ENCODE assay signal across 8 mouse cellular contexts in genomic region chr5:142673082-142673481, GRCm38 (mm10). TPM values are rescaled to one million over a fixed set of nuclear protein-coding genes. Genes with fewer than 3 reads are reported as not detected.
DNase-seq lines count a peak whose midpoint lies in the region; ATAC-seq and TF ChIP-seq lines count a peak whose summit lies in the region.
"Had no signal": no experiment of that assay in that cellular context is flagged by ENCODE, and none has a peak within 500 bp of the region (broad histone marks: within the 10 kb centered on the region; RNA-seq: fewer than 3 reads in every experiment).

No protein-coding gene starts in this region.

- no peaks in the 10 kb centered on the region for H3K9me3 ChIP-seq in forebrain, embryonic 15.5 days
- no peaks in the 10 kb centered on the region for H3K9me3 ChIP-seq in midbrain, embryonic 16.5 days (replicated peaks; ENCODE audit: control insufficient read depth, low read length, poor library complexity, severe bottlenecking)
- H3K9me3 ChIP-seq: liver, embryonic 15.5 days had no signal

- DNase-seq in liver, adult 2 months (ENCODE audit: extremely low read depth, low read depth, low spot score): no peak
- no peak for DNase-seq in liver
- no peak for DNase-seq in ovary, postnatal 36 days (ENCODE audit: low spot score)
- DNase-seq in heart, adult 9 months (ENCODE audit: low spot score in 2 of 2): no peak

- TF ChIP-seq POLR2A in liver, adult 2 months (IDR thresholded peaks at IDR 0.05; ENCODE audit: extremely low read depth, insufficient read depth, low read length): no peak
- no peak for TF ChIP-seq POLR2A in bone marrow macrophage, adult 2 months (IDR thresholded peaks at IDR 0.05; ENCODE audit: borderline replicate concordance, low read depth, low read length)

- WGBS in liver, adult 2 months: 28% methylated on average over 5 of the region's 5 CpGs
- 23% methylated on average over 5 of the region's 5 CpGs for WGBS in forebrain, embryonic 15.5 days
- WGBS in midbrain, embryonic 16.5 days: 29% methylated on average over 5 of the region's 5 CpGs

- peak; percentile 49; the same call in 1 of the 2 replicates for TF ChIP-seq CTCF in liver, adult 2 months (IDR thresholded peaks at IDR 0.05; ENCODE audit: low read depth, low read length)
- peak; percentile 22; the same call in 1 of the 2 replicates for TF ChIP-seq CTCF in bone marrow macrophage, adult 2 months (IDR thresholded peaks at IDR 0.05; ENCODE audit: low read depth, low read length)

- ATAC-seq in forebrain, embryonic 15.5 days (replicated peaks): peak; percentile 48; the same call in 1 of the 2 replicates
- ATAC-seq in midbrain, embryonic 16.5 days: peak; percentile 80

- no peak overlapping the region for H3K4me3 ChIP-seq in liver, adult 2 months (ENCODE audit: insufficient read depth, low read depth, low read length)
- H3K4me3 ChIP-seq in bone marrow macrophage, adult 2 months (ENCODE audit: insufficient read depth, low read length): no peak overlapping the region
- no peak overlapping the region for H3K4me3 ChIP-seq in forebrain, embryonic 15.5 days
- H3K4me3 ChIP-seq in midbrain, embryonic 16.5 days (ENCODE audit: low read depth, low read length): no peak overlapping the region
- H3K4me3 ChIP-seq: liver, embryonic 15.5 days had no signal

- H3K4me2 ChIP-seq in forebrain, embryonic 15.5 days (replicated peaks): no peak overlapping the region
- H3K4me2 ChIP-seq in midbrain, embryonic 16.5 days (ENCODE audit: low read length): no peak overlapping the region
- H3K4me2 ChIP-seq: liver, embryonic 15.5 days had no signal

- H3K27ac ChIP-seq in liver, adult 2 months (replicated peaks; ENCODE audit: insufficient read depth, low read depth, low read length): no peak overlapping the region
- no peak overlapping the region for H3K27ac ChIP-seq in bone marrow macrophage, adult 2 months (ENCODE audit: insufficient read depth, low read depth, low read length)
- no peak overlapping the region for H3K27ac ChIP-seq in forebrain, embryonic 15.5 days (replicated peaks)
- H3K27ac ChIP-seq in midbrain, embryonic 16.5 days (ENCODE audit: low read length): no peak overlapping the region
- H3K27ac ChIP-seq: liver, embryonic 15.5 days had no signal

- H3K4me1 ChIP-seq in liver, adult 2 months (ENCODE audit: control insufficient read depth, insufficient read depth, low read length): peaks cover 2% of the 10 kb centered on the region; the same call in 1 of the 2 replicates
- H3K4me1 ChIP-seq in bone marrow macrophage, adult 2 months (ENCODE audit: control insufficient read depth, insufficient read depth, low read length): no peaks in the 10 kb centered on the region
- H3K4me1 ChIP-seq in forebrain, embryonic 15.5 days: no peaks in the 10 kb centered on the region
- no peaks in the 10 kb centered on the region for H3K4me1 ChIP-seq in midbrain, embryonic 16.5 days (ENCODE audit: control insufficient read depth, insufficient read depth, low read length)

- H3K9ac ChIP-seq in liver, adult 2 months (ENCODE audit: low read depth, low read length): no peak overlapping the region
- no peak overlapping the region for H3K9ac ChIP-seq in forebrain, embryonic 15.5 days (replicated peaks)
- H3K9ac ChIP-seq in midbrain, embryonic 16.5 days (ENCODE audit: low read depth, low read length): peak overlapping the region; percentile 48
- H3K9ac ChIP-seq: liver, embryonic 15.5 days had no signal

- no peaks in the 10 kb centered on the region for H3K79me2 ChIP-seq in liver, adult 2 months (ENCODE audit: control insufficient read depth, insufficient read depth, low read length)

- peaks cover 3% of the 10 kb centered on the region; the same call in 1 of the 2 replicates for H3K36me3 ChIP-seq in liver, adult 2 months (ENCODE audit: control insufficient read depth, insufficient read depth, low read length)
- peaks cover 16% of the 10 kb centered on the region for H3K36me3 ChIP-seq in forebrain, embryonic 15.5 days
- H3K36me3 ChIP-seq in midbrain, embryonic 16.5 days (ENCODE audit: control insufficient read depth, insufficient read depth, low read length): peaks cover 13% of the 10 kb centered on the region; the same call in 1 of the 2 replicates

- no peaks in the 10 kb centered on the region for H3K27me3 ChIP-seq in liver, adult 2 months (ENCODE audit: control insufficient read depth, insufficient read depth, low read length)
- H3K27me3 ChIP-seq in forebrain, embryonic 15.5 days: no peaks in the 10 kb centered on the region
- no peaks in the 10 kb centered on the region for H3K27me3 ChIP-seq in midbrain, embryonic 16.5 days (ENCODE audit: control insufficient read depth, insufficient read depth, low read depth, low read length)
- H3K27me3 ChIP-seq: liver, embryonic 15.5 days had no signal

RNA-seq across cellular contexts. Expression of gene Slc29a4, which starts 19.2 kb away (rescaled TPM):
- total RNA-seq in liver, adult 2 months (2014; rRNA removed): not detected in 2 replicates
- 0.02 and 0.04 TPM in 2 replicates for polyA plus RNA-seq in liver, adult 2 months (2012; rRNA removed)
- not detected in 2 replicates for polyA plus RNA-seq in bone marrow macrophage, adult 2 months (2012; ENCODE audit: insufficient read depth, insufficient read length, missing spikeins)
- polyA plus RNA-seq in forebrain, embryonic 15.5 days (2015; fragmentation: Nextera tagmentation; extraction: Ambion mirVana): 82.8 and 85.4 TPM in 2 replicates
- polyA plus RNA-seq in midbrain, embryonic 16.5 days (2015; fragmentation: Nextera tagmentation; extraction: Ambion mirVana): 83.1 and 84.7 TPM in 2 replicates

RNA-seq across cellular contexts. Expression of gene Wipi2, which starts 45.6 kb away (rescaled TPM):
- 43.9 and 46.5 TPM in 2 replicates for total RNA-seq in liver, adult 2 months (2014; rRNA removed)
- 35.9 and 39.2 TPM in 2 replicates for polyA plus RNA-seq in liver, adult 2 months (2012; rRNA removed)
- polyA plus RNA-seq in bone marrow macrophage, adult 2 months (2012; ENCODE audit: insufficient read depth, insufficient read length, missing spikeins): 29.9 and 31.6 TPM in 2 replicates
- 48.8 and 51.0 TPM in 2 replicates for polyA plus RNA-seq in forebrain, embryonic 15.5 days (2015; fragmentation: Nextera tagmentation; extraction: Ambion mirVana)
- polyA plus RNA-seq in midbrain, embryonic 16.5 days (2015; fragmentation: Nextera tagmentation; extraction: Ambion mirVana): 43.9 and 45.1 TPM in 2 replicates

Comparison
In these comparisons a context has a peak if more than half of its experiments do, and no peak if none do; other contexts are left out.
1. RNA of gene Slc29a4, which starts 19.2 kb away (polyA plus RNA-seq): 83.1 to 84.7 TPM in midbrain, embryonic 16.5 days and 82.8 to 85.4 TPM in forebrain, embryonic 15.5 days; 0.02 to 0.04 TPM in liver, adult 2 months and not detected in bone marrow macrophage, adult 2 months; every median in the first group is over 10 times any median in the second.